Mouse (Mus musculus) thymus, postnatal 4 days (tissue): ENCODE data around the gene Tnfrsf21.

ENCODE experiments used
- DNase-seq: peaks from one replicate; pipeline ENCODE4 v3.0.0; 2021

The Tnfrsf21 gene

GRCm38 (mm10) chr17:43081225-43081624, 64.9 kb downstream of the Tnfrsf21 start:
- no peak for DNase-seq

- no peak for DNase-seq
Measured at GRCm38 (mm10) chr17:43089496-43089895, 73.1 kb downstream of the Tnfrsf21 start.

- DNase-seq: no peak
Measured at GRCm38 (mm10) chr17:43090948-43091724, 74.8 kb downstream of the Tnfrsf21 start.

- DNase-seq: no peak
Measured at GRCm38 (mm10) chr17:43092280-43092995, 76.1 kb downstream of the Tnfrsf21 start.

GRCm38 (mm10) chr17:43094285-43094684, 77.9 kb downstream of the Tnfrsf21 start:
- no peak for DNase-seq

- no peak for DNase-seq
Measured at GRCm38 (mm10) chr17:43097101-43097688, 80.8 kb downstream of the Tnfrsf21 start.

- no peak for DNase-seq
Measured at GRCm38 (mm10) chr17:43106108-43106507, 89.8 kb downstream of the Tnfrsf21 start.

GRCm38 (mm10) chr17:43107338-43107737, 91.0 kb downstream of the Tnfrsf21 start:
- no peak for DNase-seq

- DNase-seq: no peak
Measured at GRCm38 (mm10) chr17:43109501-43109900, 93.1 kb downstream of the Tnfrsf21 start.

- DNase-seq: no peak
Measured at GRCm38 (mm10) chr17:43110168-43110885, 94.0 kb downstream of the Tnfrsf21 start.

GRCm38 (mm10) chr17:43113391-43113984, 97.1 kb downstream of the Tnfrsf21 start:
- no peak for DNase-seq

- no peak for DNase-seq
Measured at GRCm38 (mm10) chr17:43114086-43114581, 97.8 kb downstream of the Tnfrsf21 start.

GRCm38 (mm10) chr17:43114926-43115325, 98.6 kb downstream of the Tnfrsf21 start:
- no peak for DNase-seq

- no peak for DNase-seq
Measured at GRCm38 (mm10) chr17:43116748-43117147, 100.4 kb downstream of the Tnfrsf21 start.

GRCm38 (mm10) chr17:43119446-43119845, 103.1 kb downstream of the Tnfrsf21 start:
- DNase-seq: no peak

GRCm38 (mm10) chr17:43121096-43121495, 104.7 kb downstream of the Tnfrsf21 start:
- no peak for DNase-seq

- DNase-seq: no peak
Measured at GRCm38 (mm10) chr17:43128305-43128704, 112.0 kb downstream of the Tnfrsf21 start.

GRCm38 (mm10) chr17:43128908-43129533, 112.7 kb downstream of the Tnfrsf21 start:
- no peak for DNase-seq

GRCm38 (mm10) chr17:43130115-43130869, 113.9 kb downstream of the Tnfrsf21 start:
- no peak for DNase-seq

- DNase-seq: no peak
Measured at GRCm38 (mm10) chr17:43130870-43131264, 114.5 kb downstream of the Tnfrsf21 start.

GRCm38 (mm10) chr17:43132477-43132876, 116.1 kb downstream of the Tnfrsf21 start:
- DNase-seq: no peak
